Mouse (Mus musculus) gastrocnemius, adult 18-20 months (tissue): ENCODE measurements around the gene Wdr5. TPM values are rescaled to one million over a fixed set of nuclear protein-coding genes. Genes with fewer than 3 reads are reported as not detected.

Experiments used
- total RNA-seq, 2 experiments: library from RNA; stranded (reverse); gene quantifications; 2 replicates each; pipeline ENCODE4 v1.2.3; 2021

The Wdr5 gene
- total RNA-seq, 2 experiments from 2014 or later, result 16.8 to 18.1 TPM

Other genes starting within 250 kb of the Wdr5 start
- gene Vav2, start 88.1 kb upstream of the Wdr5 start, total RNA-seq, result 1 to 10 TPM; 1.9 to 3.1 TPM
- 1 to 10 TPM in 1 of 2 experiments, under 1 TPM in 1; 0.57 to 1.8 TPM for gene Brd3os, start 72.8 kb upstream of the Wdr5 start, total RNA-seq
- 10 to 100 TPM; 21.8 to 23.0 TPM for gene Brd3, start 7.5 kb upstream of the Wdr5 start, total RNA-seq
- 100 to 1,000 TPM; 129 to 134 TPM for gene Rxra, start 161.3 kb downstream of the Wdr5 start, total RNA-seq